In the genomic region with DNA sequence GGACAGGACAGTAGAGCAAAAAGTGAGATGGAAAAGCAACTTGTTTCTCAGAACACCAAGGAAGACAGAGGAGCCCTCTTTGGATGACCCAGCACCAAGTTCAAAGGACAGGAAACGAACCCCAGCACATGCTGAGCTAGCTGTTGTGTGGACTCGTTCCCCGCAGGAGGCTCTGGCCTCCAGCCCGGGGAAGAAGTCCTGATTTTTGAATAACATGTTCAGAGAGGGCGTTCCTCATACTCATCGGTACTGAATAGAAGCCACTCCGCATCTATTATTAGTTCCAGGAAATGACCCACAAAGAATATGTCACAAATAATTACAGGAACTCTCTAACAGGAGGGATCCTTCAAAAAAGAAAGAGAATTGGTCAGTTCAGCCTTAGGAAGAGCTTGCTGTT, we compare ENCODE assay signal across 9 mouse cellular contexts. TPM values are rescaled to one million over a fixed set of nuclear protein-coding genes. Genes with fewer than 3 reads are reported as not detected.
DNase-seq lines count a peak whose midpoint lies in the region; ATAC-seq and TF ChIP-seq lines count a peak whose summit lies in the region.
"Had no signal": no experiment of that assay in that cellular context is flagged by ENCODE, and none has a peak within 500 bp of the region (broad histone marks: within the 10 kb centered on the region; RNA-seq: fewer than 3 reads in every experiment).

No protein-coding gene starts in this region.

- H3K4me1 ChIP-seq in heart, embryonic 10.5 days: no peaks in the 10 kb centered on the region
- H3K4me1 ChIP-seq in lung, postnatal 0 days (ENCODE audit: insufficient read depth, low read depth, low read length): no peaks in the 10 kb centered on the region
- H3K4me1 ChIP-seq in intestine, embryonic 15.5 days (replicated peaks): no peaks in the 10 kb centered on the region
- H3K4me1 ChIP-seq: limb, embryonic 15.5 days had no signal

- 0 out of 2 replicates have a peak, but pooled peaks have one; percentile 17 for TF ChIP-seq EP300 in lung, postnatal 0 days (IDR thresholded peaks at IDR 0.05)

- no peaks in the 10 kb centered on the region for H3K27me3 ChIP-seq in heart, embryonic 10.5 days (ENCODE audit: insufficient read depth, poor library complexity, severe bottlenecking)
- no peaks in the 10 kb centered on the region for H3K27me3 ChIP-seq in lung, postnatal 0 days (replicated peaks; ENCODE audit: insufficient read depth, low read length)
- H3K27me3 ChIP-seq in intestine, embryonic 15.5 days (replicated peaks): no peaks in the 10 kb centered on the region
- H3K27me3 ChIP-seq: limb, embryonic 15.5 days had no signal

- TF ChIP-seq CTCF in lung, postnatal 0 days (IDR thresholded peaks at IDR 0.05): no peak

- WGBS in heart, embryonic 10.5 days: 42% methylated on average over 7 of the region's 7 CpGs
- 20% methylated on average over 7 of the region's 7 CpGs for WGBS in lung, postnatal 0 days
- WGBS in intestine, embryonic 15.5 days: 41% methylated on average over 7 of the region's 7 CpGs

- DNase-seq in heart, adult 18-20 months: peak; percentile 44 to 75
- DNase-seq in heart, embryonic 10.5 days (ENCODE audit: low spot score): no peak
- peak; percentile 17 for DNase-seq in ZHBTc4 (ENCODE audit: low read depth, low spot score)
- DNase-seq in heart, postnatal 36 days: peak; percentile 26 to 36
- DNase-seq in lung, postnatal 0 days (ENCODE audit: low spot score): peak; percentile 61
- DNase-seq in ovary, postnatal 36 days (ENCODE audit: low spot score): no peak
- DNase-seq in testis, postnatal 10 days (ENCODE audit: low spot score): no peak

- H3K4me2 ChIP-seq in lung, postnatal 0 days (replicated peaks; ENCODE audit: low read depth, low read length): no peak overlapping the region
- no peak overlapping the region for H3K4me2 ChIP-seq in intestine, embryonic 15.5 days (replicated peaks)
- H3K4me2 ChIP-seq: limb, embryonic 15.5 days had no signal

- intact Hi-C loops in heart, postnatal 36 days (cut with DNase I): loop anchor here (5.0 kb wide), 1 partner anchor 316 kb away; a partner anchor contains a TSS

- no peaks in the 10 kb centered on the region for H3K9me3 ChIP-seq in heart, embryonic 10.5 days
- no peaks in the 10 kb centered on the region for H3K9me3 ChIP-seq in lung, postnatal 0 days (ENCODE audit: low read length)
- H3K9me3 ChIP-seq in intestine, embryonic 15.5 days: no peaks in the 10 kb centered on the region
- H3K9me3 ChIP-seq: limb, embryonic 15.5 days had no signal

- H3K36me3 ChIP-seq in heart, embryonic 10.5 days: no peaks in the 10 kb centered on the region
- no peaks in the 10 kb centered on the region for H3K36me3 ChIP-seq in lung, postnatal 0 days (ENCODE audit: insufficient read depth, low read length)
- H3K36me3 ChIP-seq in intestine, embryonic 15.5 days: no peaks in the 10 kb centered on the region
- H3K36me3 ChIP-seq: limb, embryonic 15.5 days had no signal

- ATAC-seq in lung, postnatal 0 days: peak; percentile 83
- ATAC-seq in intestine, embryonic 15.5 days: no peak

- H3K4me3 ChIP-seq in heart, embryonic 10.5 days: no peak overlapping the region
- no peak overlapping the region for H3K4me3 ChIP-seq in lung, postnatal 0 days (ENCODE audit: low read depth, low read length)
- H3K4me3 ChIP-seq in intestine, embryonic 15.5 days (replicated peaks): no peak overlapping the region
- H3K4me3 ChIP-seq: limb, embryonic 15.5 days had no signal

- no peak overlapping the region for H3K9ac ChIP-seq in lung, postnatal 0 days (replicated peaks; ENCODE audit: low read depth)
- H3K9ac ChIP-seq in intestine, embryonic 15.5 days: no peak overlapping the region
- H3K9ac ChIP-seq: limb, embryonic 15.5 days had no signal

- no peak overlapping the region for H3K27ac ChIP-seq in heart, embryonic 10.5 days
- H3K27ac ChIP-seq in lung, postnatal 0 days (ENCODE audit: low read length): peak overlapping the region; percentile 43; the same call in 1 of the 2 replicates
- H3K27ac ChIP-seq in intestine, embryonic 15.5 days: no peak overlapping the region
- H3K27ac ChIP-seq: limb, embryonic 15.5 days had no signal

RNA-seq across cellular contexts. Expression of a gene that starts 18.8 kb away (rescaled TPM):
- under 1 TPM; 0.10 to 0.17 TPM for total RNA-seq in heart, adult 18-20 months (2021)
- 0.21 and 0.35 TPM in 2 replicates for polyA plus RNA-seq in heart, embryonic 10.5 days (2016; fragmentation: Nextera tagmentation; extraction: Ambion mirVana)
- total RNA-seq in heart, postnatal 36 days (2021): under 1 TPM; 0.11 to 0.19 TPM
- polyA plus RNA-seq in lung, postnatal 0 days (2015; fragmentation: Nextera tagmentation; extraction: Ambion mirVana): 0.11 and 0.24 TPM in 2 replicates
- polyA plus RNA-seq in intestine, embryonic 15.5 days (2015; fragmentation: Nextera tagmentation; extraction: Ambion mirVana): 0.90 and 1.1 TPM in 2 replicates

Comparison
In these comparisons a context has a peak if more than half of its experiments do, and no peak if none do; other contexts are left out.
1. DNase-seq: peak in heart, adult 18-20 months (2 of 2), ZHBTc4 (single experiment), heart, postnatal 36 days (2 of 2) and lung, postnatal 0 days (single experiment); none in heart, embryonic 10.5 days (single experiment), ovary, postnatal 36 days (single experiment) and testis, postnatal 10 days (single experiment).